Mouse (Mus musculus): ENCODE data around the gene Smok3c.
"Not testable (repeated sequence)": the region's sequence is repeated elsewhere in the genome, so short reads cannot be mapped to it uniquely, and the experiment has no call there.

Smok3c gene

DNA sequence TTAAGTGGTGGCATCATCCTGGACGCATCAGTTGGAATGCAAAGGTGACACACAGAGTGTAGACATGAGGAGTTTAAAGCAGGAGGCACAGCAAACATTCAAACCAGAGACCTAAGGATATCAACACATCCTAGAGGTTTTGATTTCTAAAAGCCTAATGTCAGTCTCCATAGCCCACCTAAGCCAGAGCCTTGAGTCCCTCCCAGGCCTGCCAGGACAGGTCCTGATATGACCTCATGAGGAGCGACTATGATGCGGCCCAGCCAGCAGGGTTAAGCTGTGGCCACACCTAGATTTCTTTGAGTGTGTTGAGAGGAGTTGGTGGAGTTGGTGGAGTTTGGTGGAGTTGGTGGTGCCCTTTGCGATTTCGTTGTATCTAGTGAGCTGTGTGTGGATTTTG lies at the start of gene Smok3c:
TSS of gene Smok3c (plus strand) at position 301 of the 400 bp plus-strand sequence.
- not testable (repeated sequence) for DNase-seq (ENCODE audit: low read depth, low spot score)

- no peak for DNase-seq (ENCODE audit: low read depth, low spot score)
Measured at GRCm38 (mm10) chr5:138009437-138009836, 43.6 kb upstream of the Smok3c start.

DNA sequence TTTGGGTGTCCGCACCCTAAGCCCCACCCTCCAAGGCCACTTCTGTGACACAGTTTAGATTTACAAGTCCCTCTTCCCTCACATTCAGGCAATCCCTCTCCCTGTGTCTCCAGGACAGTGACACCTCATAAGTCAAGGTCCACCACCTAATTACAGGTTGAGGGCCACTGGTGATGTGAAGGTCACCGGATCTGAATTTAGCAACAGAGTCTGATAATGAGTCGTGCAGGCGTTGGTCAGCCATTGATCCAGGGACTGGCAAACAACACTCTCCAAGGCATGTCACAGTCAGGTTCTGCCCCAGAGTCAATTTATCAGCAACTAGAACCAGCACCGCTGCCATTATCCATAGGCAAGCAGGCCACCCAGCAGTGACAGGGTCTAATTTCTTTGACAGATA lies 40.6 kb upstream of the Smok3c start:
- no peak for DNase-seq (ENCODE audit: low read depth, low spot score)

DNA sequence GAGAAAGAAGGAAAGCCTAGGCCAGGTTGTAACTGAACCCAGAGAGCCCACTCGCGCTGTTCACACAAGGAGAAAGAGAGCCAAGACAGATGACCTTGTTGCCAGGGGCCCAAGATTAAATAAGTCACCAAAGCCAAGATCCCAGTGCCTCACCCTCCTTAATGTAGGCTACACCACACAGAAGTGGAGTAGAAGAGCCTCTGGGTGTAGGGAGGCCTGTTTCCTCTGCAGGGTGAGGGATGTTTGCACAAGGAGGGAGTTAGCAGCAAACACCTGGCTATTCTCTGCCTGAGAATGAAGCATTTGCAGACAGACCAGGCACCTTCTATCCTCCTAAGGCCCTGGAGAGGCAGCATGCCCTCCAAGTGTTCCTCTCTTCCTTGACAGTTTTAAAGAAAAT lies 36.5 kb upstream of the Smok3c start:
- no peak for DNase-seq (ENCODE audit: low read depth, low spot score)

DNA sequence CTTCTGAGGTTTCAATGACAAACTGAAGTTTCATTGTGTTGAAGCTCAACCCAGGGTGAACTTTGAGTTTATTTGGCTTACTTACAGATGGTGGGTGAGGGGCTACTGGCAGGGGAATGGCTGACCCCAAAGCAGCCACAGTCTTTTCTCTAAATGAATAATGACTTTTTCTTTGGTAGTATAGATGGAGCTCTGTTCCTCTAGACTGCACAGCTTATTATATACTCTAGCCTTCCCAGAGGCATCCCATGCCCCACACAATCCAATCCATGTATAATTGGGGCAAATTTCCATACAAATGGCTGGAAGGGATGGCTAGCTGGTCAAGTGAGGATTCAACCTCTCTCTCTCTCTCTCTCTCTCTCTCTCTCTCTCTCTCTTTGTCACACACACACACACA lies 36.0 kb upstream of the Smok3c start:
- DNase-seq (ENCODE audit: low read depth, low spot score) = no peak

DNA sequence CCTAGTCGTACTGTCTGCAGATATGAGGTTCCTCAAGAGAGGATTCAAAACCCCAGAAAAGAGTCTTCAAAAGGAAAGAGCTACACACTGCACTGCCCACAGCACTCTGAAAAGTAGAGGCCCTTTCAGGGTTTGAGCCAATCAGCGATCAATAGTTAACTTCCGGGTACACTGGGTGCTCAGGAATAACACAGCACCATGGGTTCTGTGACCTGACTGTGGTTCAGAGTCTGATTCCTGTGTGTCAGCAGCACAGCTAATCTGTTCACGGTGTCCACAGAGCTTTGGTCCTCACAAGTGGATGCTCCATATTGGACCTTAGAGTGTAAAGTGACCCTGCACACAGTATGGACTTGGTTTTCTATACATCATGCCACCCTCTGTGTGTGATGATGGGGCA lies 33.4 kb upstream of the Smok3c start:
- DNase-seq (ENCODE audit: low read depth, low spot score) = not testable (repeated sequence)

- not testable (repeated sequence) for DNase-seq (ENCODE audit: low read depth, low spot score)
Measured at GRCm38 (mm10) chr5:138020961-138021479, 32.0 kb upstream of the Smok3c start, which contains the start of the genes Smok3a and Smok3b. Smok3a (plus strand) TSS chr5:138021261. Smok3b (plus strand) TSS chr5:138021429.

DNA sequence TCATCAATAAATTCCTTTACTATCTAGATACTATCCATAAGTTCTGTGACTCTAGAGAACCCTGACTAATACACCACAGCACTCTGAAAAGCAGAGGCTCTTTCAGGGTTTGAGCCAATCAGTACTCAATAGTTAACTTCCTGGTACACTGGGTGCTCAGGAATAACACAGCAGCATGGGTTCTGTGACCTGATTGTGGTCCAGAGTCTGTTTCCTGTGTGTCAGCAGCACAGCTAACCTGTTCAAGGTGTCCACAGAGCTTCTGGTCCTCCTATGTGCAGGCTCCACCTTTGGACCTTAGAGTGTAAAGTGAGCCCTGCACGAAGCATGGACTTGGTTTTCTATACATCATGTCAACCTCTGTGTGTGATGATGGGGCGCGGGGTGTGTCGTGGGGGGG lies 20.8 kb downstream of the Smok3c start:
- DNase-seq (ENCODE audit: low read depth, low spot score) = no peak

- DNase-seq (ENCODE audit: low read depth, low spot score) = no peak
Measured at GRCm38 (mm10) chr5:138075684-138076083, 22.7 kb downstream of the Smok3c start.

GRCm38 (mm10) chr5:138076148-138076547 lies 23.2 kb downstream of the Smok3c start:
- no peak for DNase-seq (ENCODE audit: low read depth, low spot score)

DNA sequence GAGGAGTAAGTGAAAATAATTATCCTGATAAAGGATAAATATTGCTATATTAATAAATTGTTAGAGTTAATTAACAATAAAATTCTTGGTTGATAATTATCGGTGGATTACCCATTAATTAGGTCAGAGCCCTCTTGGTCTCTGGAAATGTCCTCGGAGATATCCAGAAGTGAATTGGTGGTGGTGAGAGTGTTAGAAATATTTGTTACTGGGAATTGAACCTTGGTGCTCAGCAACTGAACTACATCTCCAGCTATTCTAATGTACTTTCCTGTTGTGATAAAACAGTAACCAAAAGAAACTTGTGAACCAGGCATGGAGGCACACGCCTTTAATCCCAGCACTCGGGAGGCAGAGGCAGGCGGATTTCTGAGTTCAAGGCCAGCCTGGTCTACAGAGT lies 27.5 kb downstream of the Smok3c start:
- DNase-seq (ENCODE audit: low read depth, low spot score) = no peak

DNA sequence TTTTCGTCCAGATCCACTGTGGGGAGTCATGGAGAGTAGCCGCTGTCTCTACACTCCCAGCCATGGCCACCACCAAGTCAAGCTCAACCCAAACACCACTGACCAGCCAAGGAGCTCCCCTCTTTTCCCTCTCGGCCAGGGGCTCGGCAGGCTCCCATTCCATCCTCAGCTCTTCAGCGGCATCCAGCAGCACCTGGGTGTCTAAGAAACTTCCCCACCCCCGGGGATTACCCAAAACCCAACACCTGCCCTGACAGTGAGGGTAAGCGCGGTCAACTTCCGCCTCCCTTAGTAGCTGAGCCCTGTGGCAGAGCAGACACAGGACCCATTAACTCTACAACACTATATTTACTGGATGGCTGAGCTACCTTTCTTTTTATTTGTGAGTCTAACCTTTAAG lies 28.5 kb downstream of the Smok3c start:
- DNase-seq (ENCODE audit: low read depth, low spot score) = no peak

- DNase-seq (ENCODE audit: low read depth, low spot score) = no peak
Measured at GRCm38 (mm10) chr5:138083318-138083900, 30.4 kb downstream of the Smok3c start.

GRCm38 (mm10) chr5:138083936-138084335 lies 30.9 kb downstream of the Smok3c start:
- DNase-seq (ENCODE audit: low read depth, low spot score) = no peak

GRCm38 (mm10) chr5:138084507-138084906 lies 31.5 kb downstream of the Smok3c start:
- DNase-seq (ENCODE audit: low read depth, low spot score) = no peak

- DNase-seq (ENCODE audit: low read depth, low spot score) = peak; percentile 84
Measured at GRCm38 (mm10) chr5:138084996-138085395, 32.0 kb downstream of the Smok3c start, which contains the start of gene Zkscan1. Zkscan1 (plus strand) TSS chr5:138085084.

- DNase-seq (ENCODE audit: low read depth, low spot score) = no peak
Measured at GRCm38 (mm10) chr5:138085421-138085911, 32.5 kb downstream of the Smok3c start.

- DNase-seq (ENCODE audit: low read depth, low spot score) = no peak
Measured at GRCm38 (mm10) chr5:138086842-138087241, 33.8 kb downstream of the Smok3c start.

GRCm38 (mm10) chr5:138088366-138088765 lies 35.4 kb downstream of the Smok3c start:
- no peak for DNase-seq (ENCODE audit: low read depth, low spot score)

DNA sequence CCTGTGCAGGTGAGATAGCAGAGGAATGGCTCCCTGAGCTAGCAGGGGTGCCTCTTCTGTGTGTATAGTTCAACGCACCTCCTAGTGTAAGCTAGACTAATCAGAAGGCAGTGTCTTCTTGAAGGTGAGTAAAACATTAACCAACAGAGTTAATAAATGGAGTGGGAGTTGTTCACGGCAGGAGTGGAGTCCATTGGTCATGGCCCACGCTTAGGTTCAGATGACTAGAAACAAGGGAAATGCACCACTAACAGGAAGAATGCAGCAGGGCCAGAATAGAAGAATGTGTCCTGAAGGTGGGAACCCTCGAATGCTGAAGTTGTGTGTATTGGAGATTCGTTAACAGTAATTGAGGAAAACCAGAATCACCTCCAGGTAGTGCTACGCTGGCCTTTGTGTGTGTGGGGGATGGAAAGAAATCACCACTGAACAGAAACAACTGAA lies 36.1 kb downstream of the Smok3c start:
- no peak for DNase-seq (ENCODE audit: low read depth, low spot score)

DNA sequence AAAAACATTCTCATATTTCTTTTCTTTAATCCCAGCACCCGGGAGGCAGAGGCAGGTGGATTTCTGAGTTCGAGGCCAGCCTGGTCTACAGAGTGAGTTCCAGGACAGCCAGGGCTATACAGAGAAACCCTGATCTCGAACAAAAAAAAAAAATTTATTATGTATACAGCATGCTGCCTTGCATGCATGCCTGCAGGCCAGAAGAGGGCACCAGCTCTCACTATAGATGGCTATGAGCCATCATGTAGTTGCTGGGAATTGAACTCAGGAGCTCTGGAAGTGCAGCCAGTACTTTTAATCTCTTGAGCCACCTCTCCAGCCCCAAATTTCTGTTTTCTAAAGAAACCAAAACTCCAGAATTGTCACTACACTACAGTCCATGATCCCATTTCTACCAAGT lies 37.3 kb downstream of the Smok3c start:
- DNase-seq (ENCODE audit: low read depth, low spot score) = no peak

DNA sequence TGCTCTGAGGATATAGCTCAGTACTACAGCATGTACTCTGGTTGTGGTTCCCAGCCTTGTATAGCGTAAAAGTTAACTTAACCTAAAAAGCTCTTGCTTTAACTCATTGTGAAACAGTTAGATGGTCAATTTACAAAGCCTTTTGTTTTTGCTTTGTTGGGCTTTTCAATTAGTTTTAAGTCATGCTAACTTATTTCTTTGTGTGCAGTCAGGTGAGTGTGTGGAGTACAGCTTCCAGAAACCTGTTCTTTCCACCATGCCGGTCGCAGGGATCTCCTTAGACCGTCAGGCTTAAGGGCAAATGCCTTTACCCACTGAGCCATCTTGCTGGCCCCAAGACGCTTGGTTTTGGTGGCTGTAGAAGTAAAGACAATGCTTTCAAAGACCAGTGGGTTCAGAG lies 37.7 kb downstream of the Smok3c start:
- no peak for DNase-seq (ENCODE audit: low read depth, low spot score)

DNA sequence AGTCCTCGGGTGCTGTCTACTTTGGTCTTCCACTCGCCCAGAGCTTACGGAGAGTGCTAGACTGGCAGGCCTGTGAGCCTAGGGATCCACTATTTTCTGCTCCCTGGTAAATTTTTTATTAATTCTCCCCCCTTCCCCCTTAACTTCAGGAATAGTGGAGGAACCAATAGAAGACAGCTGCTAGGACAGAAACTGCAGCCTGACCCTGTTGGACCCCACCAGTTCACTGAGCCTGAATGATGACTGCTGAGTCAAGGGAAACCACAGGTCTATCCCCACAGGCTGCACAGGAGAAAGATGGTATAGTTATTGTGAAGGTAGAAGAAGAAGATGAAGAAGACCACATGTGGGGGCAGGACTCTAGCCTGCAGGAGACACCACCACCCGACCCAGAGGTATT lies 39.8 kb downstream of the Smok3c start:
- no peak for DNase-seq (ENCODE audit: low read depth, low spot score)

Data from brain, embryonic 18.5 days (tissue).